Mouse (Mus musculus) heart, postnatal 0 days (tissue): Measurements from ENCODE around the gene Olfr1183. TPM values are rescaled to one million over a fixed set of nuclear protein-coding genes. Genes with fewer than 3 reads are reported as not detected.

ENCODE experiments used
- ATAC-seq: fragments of 200-750 bp; cut with Nextera tagmentation; 2 replicates; pipeline ENCODE4 v1.8.0; 2017; ENCODE audit warnings: low read depth, moderate number of reproducible peaks, moderate library complexity; ENCODE audit not compliant: insufficient read depth
- DNase-seq: peaks from one replicate; pipeline ENCODE4 v3.0.0-alpha.2; 2016; ENCODE audit warnings: low spot score
- H3K27ac ChIP-seq: fragments of 300-500 bp; sonication (generic); 2 replicates; pipeline ENCODE4 v1.5.1; 2014; ENCODE audit warnings: low read depth, mild to moderate bottlenecking
- H3K27me3 ChIP-seq: fragments of 300-500 bp; sonication (generic); 2 replicates; pipeline ENCODE4 v1.6.1; 2014; ENCODE audit warnings: low read length, mixed read lengths; ENCODE audit not compliant: control insufficient read depth, insufficient read depth
- H3K36me3 ChIP-seq: fragments of 300-500 bp; sonication (generic); replicated peaks from 2 replicates; pipeline ENCODE4 v1.6.1; 2014; ENCODE audit warnings: low read length, mixed read lengths; ENCODE audit not compliant: control insufficient read depth, insufficient read depth
- H3K4me1 ChIP-seq: fragments of 300-500 bp; sonication (generic); 2 replicates; pipeline ENCODE4 v1.6.1; 2014; ENCODE audit warnings: antibody characterized with exemption; ENCODE audit not compliant: control insufficient read depth, insufficient read depth
- H3K4me2 ChIP-seq: fragments of 300-500 bp; sonication (generic); 2 replicates; pipeline ENCODE4 v1.6.1; 2014; ENCODE audit warnings: low read depth, mild to moderate bottlenecking, low read length, moderate library complexity
- H3K4me3 ChIP-seq: fragments of 300-500 bp; sonication (generic); 2 replicates; pipeline ENCODE4 v1.5.1; 2014; ENCODE audit warnings: low read depth, low read length
- H3K9ac ChIP-seq: fragments of 300-500 bp; sonication (generic); replicated peaks from 2 replicates; pipeline ENCODE4 v1.6.1; 2014; ENCODE audit warnings: low read depth, low read length, mixed read lengths
- H3K9me3 ChIP-seq: fragments of 300-500 bp; sonication (generic); replicated peaks from 2 replicates; pipeline ENCODE4 v1.6.1; 2016; ENCODE audit warnings: low read length; ENCODE audit not compliant: control insufficient read depth
- CTCF ChIP-seq: IDR thresholded peaks from 2 replicates; pipeline ENCODE4 v1.5.1; 2016; ENCODE audit warnings: antibody characterized with exemption, control low read depth, low read depth
- EP300 ChIP-seq: IDR thresholded peaks from 2 replicates; pipeline ENCODE4 v1.6.1; 2016; ENCODE audit warnings: antibody characterized with exemption, low read depth
- WGBS: fragments of 180-500 bp; shearing (Covaris S2); extraction: QIAGEN DNeasy Blood & Tissue Kit; methylation state at CpG from one replicate; pipeline ENCODE4 v1.1.7; 2014; 5-methylcytosine and 5-hydroxymethylcytosine counted together
- polyA plus RNA-seq: library from polyadenylated mRNA; unstranded; fragments of >200 nt; fragmentation: Nextera tagmentation; extraction: Ambion mirVana; gene quantifications from 2 replicates; pipeline ENCODE4 v1.2.1, GENCODE M21; 2015
- total RNA-seq: library from RNA; depleted of rRNA; stranded (reverse); fragments of >200 nt; gene quantifications from 2 replicates; pipeline ENCODE4 v1.2.3, GENCODE M21; 2014; ENCODE audit warnings: low replicate concordance; rRNA removed

Olfr1183 gene
- total and polyA plus RNA-seq, 2 experiments from 2014 or later: not detected

GRCm38 (mm10) chr2:88493020-88493419 lies 38.4 kb downstream of the Olfr1183 start, which contains the start of gene Olfr1185-ps1:
Olfr1185-ps1 (plus strand) TSS chr2:88493320.
- WGBS: 51% methylated on average over 2 of the region's 2 CpGs
- TF ChIP-seq EP300: no peak
- no peak for TF ChIP-seq CTCF
- Histone ChIP-seq H3K9me3 (no peaks in the 10 kb centered on the region), H3K4me2 (no peak within 1 kb of the TSS), H3K36me3 (no peaks in the 10 kb centered on the region), H3K27me3 (no peaks in the 10 kb centered on the region), H3K4me3 (no peak within 1 kb of the TSS), H3K9ac (no peak within 1 kb of the TSS), H3K27ac (no peak within 1 kb of the TSS), H3K4me1 (no peaks in the 10 kb centered on the region)
- no peak for ATAC-seq
- no peak for DNase-seq

- WGBS: 65% methylated on average over 2 of the region's 2 CpGs
- TF ChIP-seq CTCF: no peak
- no peak within 1 kb of the TSS for H3K27ac ChIP-seq
- no peak within 1 kb of the TSS for H3K9ac ChIP-seq
- no peaks in the 10 kb centered on the region for H3K36me3 ChIP-seq
- no peaks in the 10 kb centered on the region for H3K27me3 ChIP-seq
- ATAC-seq (no peak), DNase-seq (no peak)
- H3K9me3 ChIP-seq: no peaks in the 10 kb centered on the region
- H3K4me2 ChIP-seq: no peak within 1 kb of the TSS
- H3K4me1 ChIP-seq: no peaks in the 10 kb centered on the region
- no peak within 1 kb of the TSS for H3K4me3 ChIP-seq
Measured at GRCm38 (mm10) chr2:88518251-88518650, 63.6 kb downstream of the Olfr1183 start, which contains the start of gene Olfr1186. Olfr1186 (plus strand) TSS chr2:88518551.

Other genes with a start within 250 kb of the Olfr1183 start
- gene Olfr1170, start 226.5 kb upstream of the Olfr1183 start, total RNA-seq: not detected in 2 replicates
- gene Olfr1170, start 226.5 kb upstream of the Olfr1183 start, polyA plus RNA-seq: not detected in 2 replicates
- gene Olfr1173, start 175.0 kb upstream of the Olfr1183 start, total RNA-seq: not detected in 2 replicates
- not detected in 2 replicates for gene Olfr1173, start 175.0 kb upstream of the Olfr1183 start, polyA plus RNA-seq
- gene Olfr1174-ps, start 139.7 kb upstream of the Olfr1183 start, total RNA-seq: not detected in 2 replicates
- not detected in 2 replicates for gene Olfr1174-ps, start 139.7 kb upstream of the Olfr1183 start, polyA plus RNA-seq
- gene Olfr1175-ps, start 127.7 kb upstream of the Olfr1183 start, total RNA-seq: not detected in 2 replicates
- not detected in 2 replicates for gene Olfr1175-ps, start 127.7 kb upstream of the Olfr1183 start, polyA plus RNA-seq
- not detected in 2 replicates for gene Olfr1176, start 118.1 kb upstream of the Olfr1183 start, total RNA-seq
- gene Olfr1176, start 118.1 kb upstream of the Olfr1183 start, polyA plus RNA-seq: not detected in 2 replicates
- gene Olfr1177-ps, start 108.4 kb upstream of the Olfr1183 start, total RNA-seq: not detected in 2 replicates
- gene Olfr1177-ps, start 108.4 kb upstream of the Olfr1183 start, polyA plus RNA-seq: not detected in 2 replicates
- not detected in 2 replicates for gene Olfr1178, start 67.8 kb upstream of the Olfr1183 start, total RNA-seq
- gene Olfr1178, start 67.8 kb upstream of the Olfr1183 start, polyA plus RNA-seq: not detected in 2 replicates
- not detected in 2 replicates for gene Olfr1179, start 48.4 kb upstream of the Olfr1183 start, total RNA-seq
- not detected in 2 replicates for gene Olfr1179, start 48.4 kb upstream of the Olfr1183 start, polyA plus RNA-seq
- gene Olfr1180, start 35.7 kb upstream of the Olfr1183 start, total RNA-seq: not detected in 2 replicates
- gene Olfr1180, start 35.7 kb upstream of the Olfr1183 start, polyA plus RNA-seq: not detected in 2 replicates
- gene Olfr1181, start 28.7 kb upstream of the Olfr1183 start, total RNA-seq: not detected in 2 replicates
- not detected in 2 replicates for gene Olfr1181, start 28.7 kb upstream of the Olfr1183 start, polyA plus RNA-seq
- not detected in 2 replicates for gene Gm13757, start 5.7 kb upstream of the Olfr1183 start, total RNA-seq
- gene Gm13757, start 5.7 kb upstream of the Olfr1183 start, polyA plus RNA-seq: not detected in 2 replicates
- gene Olfr1184, start 28.7 kb downstream of the Olfr1183 start, total RNA-seq: not detected in 2 replicates
- not detected in 2 replicates for gene Olfr1184, start 28.7 kb downstream of the Olfr1183 start, polyA plus RNA-seq
- gene Olfr1185-ps1, start 38.5 kb downstream of the Olfr1183 start, total RNA-seq: not detected in 2 replicates
- not detected in 2 replicates for gene Olfr1185-ps1, start 38.5 kb downstream of the Olfr1183 start, polyA plus RNA-seq
- not detected in 2 replicates for gene Olfr1186, start 63.7 kb downstream of the Olfr1183 start, total RNA-seq
- gene Olfr1186, start 63.7 kb downstream of the Olfr1183 start, polyA plus RNA-seq: not detected in 2 replicates
- gene Olfr1188, start 102.1 kb downstream of the Olfr1183 start, total RNA-seq: not detected in 2 replicates
- not detected in 2 replicates for gene Olfr1188, start 102.1 kb downstream of the Olfr1183 start, polyA plus RNA-seq
- gene Olfr1189, start 131.6 kb downstream of the Olfr1183 start, total RNA-seq: not detected in 2 replicates
- not detected in 2 replicates for gene Olfr1189, start 131.6 kb downstream of the Olfr1183 start, polyA plus RNA-seq
- not detected in 2 replicates for gene Olfr1191-ps1, start 185.7 kb downstream of the Olfr1183 start, total RNA-seq
- not detected in 2 replicates for gene Olfr1191-ps1, start 185.7 kb downstream of the Olfr1183 start, polyA plus RNA-seq
- gene Olfr1192-ps1, start 193.6 kb downstream of the Olfr1183 start, total RNA-seq: not detected in 2 replicates
- gene Olfr1192-ps1, start 193.6 kb downstream of the Olfr1183 start, polyA plus RNA-seq: not detected in 2 replicates
- gene Olfr1193, start 220.8 kb downstream of the Olfr1183 start, total RNA-seq: not detected in 2 replicates
- not detected in 2 replicates for gene Olfr1193, start 220.8 kb downstream of the Olfr1183 start, polyA plus RNA-seq
- gene Olfr1195, start 234.3 kb downstream of the Olfr1183 start, total RNA-seq: not detected in 2 replicates
- not detected in 2 replicates for gene Olfr1195, start 234.3 kb downstream of the Olfr1183 start, polyA plus RNA-seq
- gene Olfr1196, start 249.7 kb downstream of the Olfr1183 start, total RNA-seq: not detected in 2 replicates
- not detected in 2 replicates for gene Olfr1196, start 249.7 kb downstream of the Olfr1183 start, polyA plus RNA-seq